Mouse (Mus musculus): ENCODE results near the gene Zfp787.

DNA sequence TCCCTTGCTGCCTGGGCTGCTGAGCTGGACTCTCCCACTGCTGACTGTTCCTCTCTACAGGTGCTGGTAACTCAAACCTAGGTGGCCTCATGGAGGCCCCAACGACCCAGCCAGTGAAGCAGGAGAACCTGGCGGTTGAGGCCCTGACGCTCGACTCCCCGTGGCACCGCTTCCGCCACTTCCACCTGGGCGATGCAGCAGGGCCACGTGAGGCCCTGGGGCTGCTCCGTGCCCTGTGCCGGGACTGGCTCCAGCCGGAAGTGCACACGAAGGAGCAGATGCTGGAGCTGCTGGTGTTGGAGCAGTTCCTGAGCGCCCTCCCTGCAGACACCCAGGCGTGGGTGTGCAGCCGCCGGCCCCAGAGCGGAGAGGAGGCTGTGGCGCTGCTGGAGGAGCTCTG lies 28.0 kb upstream of the Zfp787 start:
- TF ChIP-seq POLR2A (IDR thresholded peaks at IDR 0.05; ENCODE audit: borderline replicate concordance, extremely low read depth, low read depth, low read length) (no peak), CTCF (IDR thresholded peaks at IDR 0.05; ENCODE audit: insufficient read depth, low read length) (no peak)
